In genomic region chr2:158145528-158146065, GRCm38 (mm10) we compare ENCODE assay signal across 8 mouse cellular contexts. TPM values are rescaled to one million over a fixed set of nuclear protein-coding genes. Genes with fewer than 3 reads are reported as not detected.
DNase-seq lines count a peak whose midpoint lies in the region; ATAC-seq and TF ChIP-seq lines count a peak whose summit lies in the region.

No protein-coding gene starts in this region.

- 27% methylated on average over 5 of the region's 5 CpGs for WGBS in heart, adult 2 months
- 75% methylated on average over 5 of the region's 5 CpGs for WGBS in forebrain, postnatal 0 days
- 65% methylated on average over 5 of the region's 5 CpGs for WGBS in liver, embryonic 15.5 days (ENCODE audit: insufficient replicate concordance)

- 0 out of 2 replicates have a peak, but pooled peaks have one; percentile 17 for TF ChIP-seq POLR2A in heart, adult 2 months (IDR thresholded peaks at IDR 0.05; ENCODE audit: insufficient read depth, low read depth, low read length)

- peak overlapping the region; percentile 85 for H3K9ac ChIP-seq in heart, adult 2 months (ENCODE audit: low read depth, low read length)
- H3K9ac ChIP-seq in forebrain, postnatal 0 days, result no peak overlapping the region
- peak overlapping the region; percentile 94 for H3K9ac ChIP-seq in liver, embryonic 15.5 days

- H3K9me3 ChIP-seq in E14TG2a.4 (ENCODE audit: low read length), result no peaks in the 10 kb centered on the region
- no peaks in the 10 kb centered on the region for H3K9me3 ChIP-seq in forebrain, postnatal 0 days (ENCODE audit: low read length)
- H3K9me3 ChIP-seq in liver, embryonic 15.5 days (replicated peaks), result no peaks in the 10 kb centered on the region

- no peak for TF ChIP-seq EP300 in heart, adult 2 months (IDR thresholded peaks at IDR 0.05; ENCODE audit: insufficient read depth, low read depth, low read length)

- H3K27ac ChIP-seq in heart, adult 2 months, result peak overlapping the region; percentile 95
- H3K27ac ChIP-seq in forebrain, postnatal 0 days (ENCODE audit: low read depth, low read length), result no peak overlapping the region
- peak overlapping the region; percentile 97 for H3K27ac ChIP-seq in liver, embryonic 15.5 days (replicated peaks)

- H3K4me3 ChIP-seq in heart, adult 2 months, result peak overlapping the region; percentile 95
- H3K4me3 ChIP-seq in E14TG2a.4 (replicated peaks; ENCODE audit: low read length), result peak overlapping the region; percentile 76
- no peak overlapping the region for H3K4me3 ChIP-seq in forebrain, postnatal 0 days (ENCODE audit: low read depth, low read length)
- peak overlapping the region; percentile 90 for H3K4me3 ChIP-seq in liver, embryonic 15.5 days (replicated peaks)

- H3K4me1 ChIP-seq in heart, adult 2 months (ENCODE audit: control insufficient read depth, insufficient read depth, low read length), result peaks cover 23% of the 10 kb centered on the region
- peaks cover 17% of the 10 kb centered on the region for H3K4me1 ChIP-seq in E14TG2a.4 (replicated peaks; ENCODE audit: low read depth, low read length)
- no peaks in the 10 kb centered on the region for H3K4me1 ChIP-seq in forebrain, postnatal 0 days (ENCODE audit: insufficient read depth)
- H3K4me1 ChIP-seq in liver, embryonic 15.5 days (replicated peaks), result peaks cover 71% of the 10 kb centered on the region

- H3K79me2 ChIP-seq in heart, adult 2 months (replicated peaks; ENCODE audit: control insufficient read depth, insufficient read depth, low read length), result no peaks in the 10 kb centered on the region

- no peak for TF ChIP-seq CTCF in heart, adult 2 months (IDR thresholded peaks at IDR 0.05)
- TF ChIP-seq CTCF in E14TG2a.4 (conservative IDR thresholded peaks at IDR 0.05; ENCODE audit: low read length), result no peak
- no peak for TF ChIP-seq CTCF in forebrain, postnatal 0 days (IDR thresholded peaks at IDR 0.05; ENCODE audit: low read depth)

- ATAC-seq in forebrain, postnatal 0 days, result no peak
- ATAC-seq in liver, embryonic 15.5 days (ENCODE audit: insufficient read depth), result no peak

- peaks cover 11% of the 10 kb centered on the region for H3K36me3 ChIP-seq in heart, adult 2 months (ENCODE audit: control insufficient read depth, insufficient read depth, low read length)
- no peaks in the 10 kb centered on the region for H3K36me3 ChIP-seq in E14TG2a.4 (ENCODE audit: insufficient read depth, low read length)
- no peaks in the 10 kb centered on the region for H3K36me3 ChIP-seq in forebrain, postnatal 0 days (ENCODE audit: insufficient read depth)
- peaks cover 29% of the 10 kb centered on the region for H3K36me3 ChIP-seq in liver, embryonic 15.5 days (replicated peaks)

- no peaks in the 10 kb centered on the region for H3K27me3 ChIP-seq in heart, adult 2 months (ENCODE audit: control insufficient read depth, insufficient read depth, low read length)
- peaks cover 32% of the 10 kb centered on the region for H3K27me3 ChIP-seq in E14TG2a.4 (ENCODE audit: insufficient read depth, low read length)
- peaks cover 5% of the 10 kb centered on the region; the same call in 1 of the 2 replicates for H3K27me3 ChIP-seq in forebrain, postnatal 0 days (ENCODE audit: insufficient read depth, low read length)
- no peaks in the 10 kb centered on the region for H3K27me3 ChIP-seq in liver, embryonic 15.5 days

- DNase-seq in heart, adult 2 months, result no peak
- DNase-seq in heart, postnatal 4 days, result no peak
- no peak for DNase-seq in forebrain, postnatal 0 days
- DNase-seq in right cerebral cortex, postnatal 10 days (ENCODE audit: low spot score in 2 of 2), result no peak
- DNase-seq in right cerebral cortex, postnatal 4 days, result no peak
- no peak for DNase-seq in urinary bladder, adult 2 months (ENCODE audit: low spot score)

- intact Hi-C loops in heart, adult 2 months (cut with DNase I), result loop anchor here (1.0 to 5.0 kb wide), 4 partner anchors 38 to 98 kb away; no protein-coding TSS in a partner anchor

- H3K4me2 ChIP-seq in forebrain, postnatal 0 days (ENCODE audit: low read depth), result peak overlapping the region; percentile 41; the same call in 1 of the 2 replicates
- H3K4me2 ChIP-seq in liver, embryonic 15.5 days, result peak overlapping the region; percentile 81

RNA-seq across cellular contexts. Expression of gene Tgm2, which starts 0.6 kb away (rescaled TPM):
- 100 to 1,000 TPM; 270 to 286 TPM for total RNA-seq in heart, adult 2 months (2021)
- polyA plus RNA-seq in heart, adult 2 months (2012; rRNA removed), result 155 and 205 TPM in 2 replicates
- 100 to 1,000 TPM; 254 to 273 TPM for total RNA-seq in heart, postnatal 4 days (2021)
- total RNA-seq in forebrain, postnatal 0 days (2014; rRNA removed), result 9.1 and 13.0 TPM in 2 replicates
- 6.1 TPM in 2 replicates for polyA plus RNA-seq in forebrain, postnatal 0 days (2015; fragmentation: Nextera tagmentation; extraction: Ambion mirVana)
- 67.7 and 77.8 TPM in 2 replicates for polyA plus RNA-seq in liver, embryonic 15.5 days (2015; fragmentation: Nextera tagmentation; extraction: Ambion mirVana)
- 218 and 272 TPM in 2 replicates for polyA plus RNA-seq in urinary bladder, adult 2 months (2012; rRNA removed)
